Mouse (Mus musculus) CD4-positive, CD25-positive, alpha-beta regulatory T cell, adult 4 months (primary cell): ENCODE results near the gene Gfi1. TPM values are rescaled to one million over a fixed set of nuclear protein-coding genes. Genes with fewer than 3 reads are reported as not detected.

Experiments
- ATAC-seq: one replicate; pipeline ENCODE4 v1.8.0; 2017
- polyA plus RNA-seq, 2 experiments: library from polyadenylated mRNA; unstranded; fragments of 100-300 nt; shearing (Covaris generic); gene quantifications; one replicate each; pipeline ENCODE4 v1.2.1; 2017

Gfi1 gene
- polyA plus RNA-seq, 2 experiments from 2014 or later = 2.5 to 6.1 TPM

GRCm38 (mm10) chr5:107722661-107723532 is 2.9 kb downstream of the Gfi1 start:
- no peak for ATAC-seq

- ATAC-seq = no peak
Measured at GRCm38 (mm10) chr5:107721638-107722011, 4.2 kb downstream of the Gfi1 start.

- no peak for ATAC-seq
Measured at GRCm38 (mm10) chr5:107720991-107721637, 4.7 kb downstream of the Gfi1 start.

- no peak for ATAC-seq
Measured at GRCm38 (mm10) chr5:107720511-107720910, 5.3 kb downstream of the Gfi1 start.

GRCm38 (mm10) chr5:107719786-107720185 is 6.0 kb downstream of the Gfi1 start:
- no peak for ATAC-seq

- no peak for ATAC-seq
Measured at GRCm38 (mm10) chr5:107719209-107719608, 6.6 kb downstream of the Gfi1 start.

- ATAC-seq = peak; percentile 86
Measured at GRCm38 (mm10) chr5:107717871-107718361, 7.9 kb downstream of the Gfi1 start.

- no peak for ATAC-seq
Measured at GRCm38 (mm10) chr5:107711689-107712088, 14.1 kb downstream of the Gfi1 start.

- no peak for ATAC-seq
Measured at GRCm38 (mm10) chr5:107708124-107708797, 17.6 kb downstream of the Gfi1 start.

GRCm38 (mm10) chr5:107706262-107706661 is 19.6 kb downstream of the Gfi1 start:
- ATAC-seq = no peak

GRCm38 (mm10) chr5:107705756-107706155 is 20.1 kb downstream of the Gfi1 start:
- no peak for ATAC-seq

- ATAC-seq = peak; percentile 93
Measured at GRCm38 (mm10) chr5:107703207-107703763, 22.6 kb downstream of the Gfi1 start.

- ATAC-seq = no peak
Measured at GRCm38 (mm10) chr5:107701658-107702057, 24.2 kb downstream of the Gfi1 start.

GRCm38 (mm10) chr5:107700873-107701272 is 25.0 kb downstream of the Gfi1 start:
- ATAC-seq = no peak

- ATAC-seq = no peak
Measured at GRCm38 (mm10) chr5:107698888-107699287, 26.9 kb downstream of the Gfi1 start.

- ATAC-seq = peak; percentile 60
Measured at GRCm38 (mm10) chr5:107695019-107695418, 30.8 kb downstream of the Gfi1 start.

- ATAC-seq = peak; percentile 4
Measured at GRCm38 (mm10) chr5:107688499-107688866, 37.4 kb downstream of the Gfi1 start.

GRCm38 (mm10) chr5:107687592-107688498 is 38.0 kb downstream of the Gfi1 start:
- ATAC-seq = peak; percentile 88

GRCm38 (mm10) chr5:107687161-107687560 is 38.7 kb downstream of the Gfi1 start:
- ATAC-seq = no peak

- ATAC-seq = no peak
Measured at GRCm38 (mm10) chr5:107684380-107684779, 41.5 kb downstream of the Gfi1 start.

- ATAC-seq = no peak
Measured at GRCm38 (mm10) chr5:107681300-107681699, 44.5 kb downstream of the Gfi1 start.

- ATAC-seq = no peak
Measured at GRCm38 (mm10) chr5:107678392-107678791, 47.4 kb downstream of the Gfi1 start.
